Mouse (Mus musculus) liver, postnatal 0 days (tissue): ENCODE results near the gene Parp3.

Experiments used
- CTCF ChIP-seq: sonication (generic); IDR thresholded peaks from 2 replicates; pipeline ENCODE4 v1.5.1; 2016; ENCODE audit warnings: antibody characterized with exemption, low read depth
- EP300 ChIP-seq: IDR thresholded peaks from 2 replicates; pipeline ENCODE4 v1.6.1; 2016; ENCODE audit warnings: antibody characterized with exemption, low read depth, mild to moderate bottlenecking

DNA sequence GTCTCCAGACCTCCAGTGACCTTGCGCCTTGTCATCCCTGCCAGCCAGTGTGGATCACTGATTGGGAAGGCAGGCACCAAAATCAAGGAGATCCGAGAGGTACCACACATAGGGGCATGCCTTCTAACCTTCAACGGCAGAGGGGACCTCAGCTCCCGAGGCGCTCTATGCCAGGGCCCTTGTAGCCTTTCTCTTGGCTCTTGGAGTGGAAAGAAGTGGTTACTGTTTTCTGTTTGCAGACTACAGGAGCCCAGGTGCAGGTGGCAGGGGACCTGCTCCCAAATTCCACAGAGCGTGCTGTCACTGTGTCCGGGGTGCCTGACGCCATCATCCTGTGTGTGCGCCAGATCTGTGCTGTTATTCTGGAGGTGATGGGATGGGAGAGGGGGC is 15.7 kb downstream of the Parp3 start:
- no peak for TF ChIP-seq CTCF
- TF ChIP-seq EP300, result no peak
